Mouse (Mus musculus): ENCODE measurements around the gene Spag5.
"Not testable (repeated sequence)": the region's sequence is repeated elsewhere in the genome, so short reads cannot be mapped to it uniquely, and the experiment has no call there.

The Spag5 gene

GRCm38 (mm10) chr11:78301357-78302084, at the start of gene Spag5:
Gene Spag5, plus strand, starts transcription at chr11:78301529.
- peak; percentile 83 to 86 for DNase-seq (ENCODE audit: low spot score in 2 of 2)

DNA sequence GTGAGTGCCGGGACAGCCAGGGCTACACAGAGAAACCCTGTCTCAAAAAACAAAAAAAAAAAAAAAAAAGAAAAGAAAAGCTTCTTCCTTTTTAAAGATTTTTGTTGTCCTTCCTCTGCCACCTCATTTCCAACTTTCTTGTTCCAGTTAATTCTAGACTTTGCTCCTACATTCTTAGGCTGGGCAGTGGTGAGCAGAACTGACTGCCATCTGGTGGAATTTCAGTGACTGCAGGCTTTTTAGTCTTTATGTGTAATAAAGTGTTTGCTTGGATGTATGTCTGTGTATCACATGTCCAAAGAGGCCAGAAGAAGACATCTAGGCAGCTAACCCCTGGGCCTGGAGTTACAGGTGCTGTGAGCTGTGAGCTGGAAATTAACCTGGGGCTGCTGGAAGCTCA, 44.7 kb upstream of the Spag5 start:
- no peak for DNase-seq (ENCODE audit: low spot score in 2 of 2)

- no peak for DNase-seq (ENCODE audit: low spot score in 2 of 2)
These were observed 40.7 kb upstream of the Spag5 start for GRCm38 (mm10) chr11:78260489-78261258.

DNA sequence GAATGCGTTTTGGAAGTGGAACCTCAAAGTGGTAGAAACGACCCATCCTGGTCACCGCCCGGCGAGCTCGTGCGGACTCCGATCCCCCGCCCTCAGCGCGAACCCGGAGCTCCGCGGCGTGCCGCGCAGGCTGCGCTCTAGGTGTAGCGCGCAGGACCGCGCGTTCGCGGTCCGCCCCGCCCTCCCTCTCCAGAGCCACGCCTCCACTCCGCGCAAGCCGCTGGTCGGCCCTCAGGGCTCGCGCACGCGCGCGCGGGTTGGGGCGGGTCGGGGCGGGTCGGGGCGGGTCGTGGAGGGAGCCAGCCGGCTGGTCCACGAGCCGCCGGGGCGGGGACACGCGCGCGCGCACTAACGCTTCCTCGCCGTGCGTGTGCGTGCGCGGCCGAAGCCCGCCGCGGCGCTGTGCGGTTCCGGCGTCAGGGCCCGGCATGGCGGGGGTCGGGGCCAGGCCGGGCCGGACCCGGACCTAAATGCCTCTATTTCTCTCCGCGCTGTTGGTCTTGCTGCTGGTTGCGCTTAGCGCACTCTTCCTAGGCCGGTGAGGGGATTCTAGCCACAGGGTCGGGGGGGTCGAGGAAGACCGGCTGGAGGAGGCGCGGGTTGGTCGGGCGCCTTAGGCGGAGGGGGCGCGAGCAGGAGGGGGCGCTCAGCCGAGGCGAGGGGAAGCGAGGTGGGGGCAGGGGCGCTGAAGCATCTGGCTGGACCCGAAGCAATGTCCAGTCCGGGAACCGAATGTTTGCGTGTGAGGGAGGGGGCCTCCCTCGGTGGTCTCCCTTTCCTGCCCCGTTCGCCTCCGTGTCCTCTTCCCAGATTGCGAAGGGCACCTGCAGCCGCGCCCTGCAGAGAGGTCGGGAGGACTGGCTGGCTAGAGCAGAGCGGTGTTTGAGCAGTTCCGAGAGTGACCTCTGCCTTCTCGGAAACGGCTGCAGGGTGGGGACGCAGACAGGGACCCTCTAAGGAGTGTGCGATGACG, 39.7 kb upstream of the Spag5 start, which contains the start of gene 2610507B11Rik:
Gene 2610507B11Rik (plus strand): TSS at position 373 of the 973 bp plus-strand sequence.
- DNase-seq (ENCODE audit: low spot score in 2 of 2) = peak; percentile 90 to 93

GRCm38 (mm10) chr11:78262550-78262949, 38.8 kb upstream of the Spag5 start:
- DNase-seq (ENCODE audit: low spot score in 2 of 2) = peak in 1 of 2 experiments; percentile 47

- no peak for DNase-seq (ENCODE audit: low spot score in 2 of 2)
These were observed 35.8 kb upstream of the Spag5 start for GRCm38 (mm10) chr11:78265571-78265970.

DNA sequence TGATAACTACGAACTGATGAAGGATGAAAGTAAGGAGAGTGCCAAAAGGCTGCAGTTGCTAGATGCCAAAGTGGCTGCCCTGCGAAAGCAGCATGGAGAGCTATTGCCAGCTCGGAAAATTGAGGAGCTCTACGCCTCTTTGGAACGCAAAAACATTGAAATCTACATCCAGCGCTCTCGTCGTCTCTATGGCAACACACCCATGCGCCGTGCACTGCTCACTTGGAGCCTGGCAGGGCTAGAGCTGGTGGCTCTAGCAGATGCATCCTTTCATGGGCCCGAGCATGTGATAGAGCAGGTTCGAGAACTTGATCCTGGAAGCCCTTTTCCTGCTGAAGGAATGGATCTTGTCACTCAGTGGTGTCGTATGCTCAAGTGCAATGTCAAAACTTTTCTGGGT, 29.3 kb upstream of the Spag5 start:
- DNase-seq (ENCODE audit: low spot score in 2 of 2) = no peak

GRCm38 (mm10) chr11:78275596-78275995, 25.7 kb upstream of the Spag5 start:
- no peak for DNase-seq (ENCODE audit: low spot score in 2 of 2)

GRCm38 (mm10) chr11:78276169-78276568, 25.2 kb upstream of the Spag5 start:
- not testable (repeated sequence) for DNase-seq (ENCODE audit: low spot score in 2 of 2)

- DNase-seq (ENCODE audit: low spot score in 2 of 2) = no peak
These were observed 22.5 kb upstream of the Spag5 start for GRCm38 (mm10) chr11:78278853-78279252.

GRCm38 (mm10) chr11:78279586-78279985, 21.7 kb upstream of the Spag5 start:
- DNase-seq (ENCODE audit: low spot score in 2 of 2) = no peak

DNA sequence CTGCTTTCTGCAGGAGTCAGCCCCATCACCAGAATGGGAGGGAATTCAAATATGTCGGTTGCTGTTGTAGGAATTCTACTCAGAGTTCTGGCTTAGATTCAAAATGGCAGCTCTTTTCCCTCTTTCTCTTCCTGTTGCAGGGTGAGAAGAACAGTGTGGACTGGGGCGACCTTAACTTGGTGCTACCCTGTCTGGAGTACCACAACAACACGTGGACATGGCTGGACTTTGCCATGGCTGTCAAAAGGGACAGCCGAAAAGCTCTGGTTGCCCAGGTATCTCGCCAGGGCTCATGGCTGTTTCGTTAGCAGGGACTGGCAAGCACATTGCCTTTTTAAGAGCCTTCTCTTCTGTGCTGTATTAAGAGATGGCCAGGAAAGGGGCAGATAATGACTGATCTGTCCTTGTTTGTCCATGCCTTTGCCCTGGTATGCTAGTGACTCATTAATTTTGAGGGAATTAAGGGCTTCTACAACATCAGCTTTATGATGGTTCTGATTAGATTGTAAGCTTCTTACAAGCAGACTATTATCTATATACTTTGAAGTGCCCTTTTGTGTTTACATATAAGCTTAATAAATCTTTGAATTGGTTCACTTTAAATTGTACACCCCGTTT, 12.1 kb upstream of the Spag5 start:
- DNase-seq (ENCODE audit: low spot score in 2 of 2) = no peak

DNA sequence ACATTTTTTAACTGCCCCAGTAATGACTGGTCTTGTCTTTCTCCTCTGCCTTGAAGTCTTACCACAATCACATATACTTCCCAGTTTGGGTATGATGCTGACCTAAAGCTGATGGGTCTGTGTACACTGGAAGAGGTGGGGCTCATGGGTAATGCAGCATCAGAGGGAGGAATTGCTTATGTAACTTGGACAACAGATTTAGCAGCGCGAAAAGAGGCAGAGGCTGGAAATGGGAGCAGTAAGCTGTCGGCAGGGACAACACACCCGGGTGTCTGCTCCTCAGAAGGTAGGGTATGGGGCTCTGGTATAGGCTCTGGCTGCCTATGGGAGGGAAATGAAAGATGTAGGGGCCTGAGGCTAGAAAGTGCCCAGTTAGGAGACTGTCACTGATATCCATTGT, 10.7 kb upstream of the Spag5 start, which contains the start of gene BC030499:
Gene BC030499 (plus strand): TSS at position 188 of the 400 bp plus-strand sequence.
- no peak for DNase-seq (ENCODE audit: low spot score in 2 of 2)

DNA sequence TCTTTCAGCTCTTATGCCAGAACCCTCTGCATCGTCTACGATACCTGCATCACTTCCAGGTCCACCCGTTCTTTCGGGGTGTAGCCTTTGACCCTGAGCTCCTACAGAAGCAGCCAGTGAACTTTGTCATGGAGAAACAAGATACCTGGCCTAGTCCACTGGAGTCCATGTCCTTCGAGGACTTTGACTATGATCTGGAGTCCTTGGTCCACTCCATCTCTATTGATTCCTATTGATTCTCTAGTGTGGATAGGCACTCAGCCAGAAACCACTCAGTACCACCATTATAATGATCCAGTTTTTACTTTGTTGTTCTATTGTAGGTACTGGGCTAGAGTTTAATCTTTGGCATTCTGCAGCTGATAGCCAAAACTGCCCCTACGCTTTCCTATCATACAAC, 6.7 kb upstream of the Spag5 start:
- no peak for DNase-seq (ENCODE audit: low spot score in 2 of 2)

GRCm38 (mm10) chr11:78300917-78301316, 412 bp upstream of the Spag5 start:
- DNase-seq (ENCODE audit: low spot score in 2 of 2) = no peak

- DNase-seq (ENCODE audit: low spot score in 2 of 2) = no peak
These were observed 3.9 kb downstream of the Spag5 start for GRCm38 (mm10) chr11:78305272-78305671.

DNA sequence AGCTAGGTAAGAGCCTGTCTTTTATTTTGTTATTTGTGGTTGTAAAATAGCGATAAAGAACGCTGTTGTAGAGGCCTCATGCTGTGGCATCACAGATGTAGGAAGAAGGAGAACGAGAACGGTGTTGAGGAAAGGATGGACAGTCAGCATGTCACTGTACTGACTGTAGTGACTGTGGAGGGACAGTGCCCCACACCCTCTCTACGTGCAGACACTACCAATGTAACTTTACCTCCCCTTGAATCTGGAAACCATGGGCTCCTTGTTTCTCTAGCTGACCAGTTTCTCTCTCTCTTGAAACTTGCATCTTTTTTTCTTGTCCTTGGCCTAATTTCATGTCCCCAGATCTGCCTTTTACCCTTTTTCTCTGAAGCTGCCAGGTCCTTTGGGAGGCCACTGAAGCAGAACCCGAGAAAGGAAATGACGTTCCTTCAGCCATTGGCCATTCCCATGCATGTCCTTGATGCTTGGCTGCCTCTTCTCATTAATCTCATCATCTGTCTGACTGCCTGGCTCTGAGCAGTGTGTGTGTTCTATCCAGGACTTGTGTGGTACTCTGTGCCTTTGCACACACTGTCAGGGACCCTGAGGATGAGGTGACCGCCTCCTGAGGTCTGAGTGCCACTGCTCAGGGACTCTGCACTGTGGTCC, 9.7 kb downstream of the Spag5 start:
- DNase-seq (ENCODE audit: low spot score in 2 of 2) = no peak

DNA sequence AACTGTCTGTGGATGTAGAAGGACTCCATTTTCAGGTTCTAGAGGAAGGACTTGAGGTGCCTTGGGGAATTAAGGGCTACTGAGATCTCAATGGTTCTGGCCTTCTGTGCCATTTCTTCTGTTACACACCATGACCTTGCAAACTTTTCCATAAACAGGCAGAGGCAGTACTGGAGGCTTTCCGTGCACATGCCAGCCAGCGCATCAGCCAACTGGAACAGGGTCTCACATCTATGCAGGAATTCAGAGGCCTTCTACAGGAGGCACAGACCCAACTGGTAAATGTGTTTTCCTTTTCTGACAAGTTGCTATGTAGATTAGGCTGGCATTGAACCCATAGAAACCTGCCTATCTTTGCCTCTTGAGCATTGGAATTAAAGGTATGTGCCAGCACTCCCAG, 12.3 kb downstream of the Spag5 start:
- no peak for DNase-seq (ENCODE audit: low spot score in 2 of 2)

- DNase-seq (ENCODE audit: low spot score in 2 of 2) = no peak
These were observed 17.1 kb downstream of the Spag5 start for GRCm38 (mm10) chr11:78318411-78318810.

- no peak for DNase-seq (ENCODE audit: low spot score in 2 of 2)
These were observed 20.9 kb downstream of the Spag5 start for GRCm38 (mm10) chr11:78322076-78322831.
